Mouse (Mus musculus) myocyte (in vitro differentiated cells): ENCODE data around the gene Supt4a.

Experiments used
- CEBPB ChIP-seq: IDR thresholded peaks from 2 replicates; pipeline ENCODE4 v1.6.1; 2011; ENCODE audit warnings: mild to moderate bottlenecking, moderate library complexity; ENCODE audit not compliant: poor library complexity, insufficient read depth, severe bottlenecking
- E2F4 ChIP-seq: IDR thresholded peaks from one replicate; pipeline ENCODE4 v1.6.1; 2011; ENCODE audit warnings: mild to moderate bottlenecking, control low read depth, moderate library complexity; ENCODE audit not compliant: insufficient read depth
- MAX ChIP-seq: IDR thresholded peaks from one replicate; pipeline ENCODE4 v1.6.1; 2011; ENCODE audit warnings: low read depth, mild to moderate bottlenecking, control low read depth
- MYOD1 ChIP-seq, 3 experiments: IDR thresholded peaks; one replicate each; pipeline ENCODE4 v1.6.1; 2011; ENCODE audit warnings: control low read depth in 2 of 3, low read depth in 2 of 3, mild to moderate bottlenecking in 2 of 3, moderate library complexity in 1 of 3; ENCODE audit not compliant: insufficient read length in 2 of 3, control insufficient read depth in 1 of 3
- MYOG ChIP-seq, 3 experiments: IDR thresholded peaks; one replicate each; pipeline ENCODE4 v1.6.1; 2011; ENCODE audit warnings: control low read depth in 2 of 3, low read depth in 2 of 3, mild to moderate bottlenecking in 2 of 3; ENCODE audit not compliant: insufficient read length in 2 of 3, control insufficient read depth in 1 of 3, insufficient read depth in 1 of 3
- POLR2A ChIP-seq: IDR thresholded peaks from one replicate; pipeline ENCODE4 v1.6.1; 2011; ENCODE audit warnings: low read depth, mild to moderate bottlenecking, control low read depth, moderate library complexity; ENCODE audit not compliant: insufficient read length
- POLR2AphosphoS2 ChIP-seq: IDR thresholded peaks from one replicate; pipeline ENCODE4 v1.6.1; 2011; ENCODE audit warnings: low read depth, control low read depth; ENCODE audit not compliant: insufficient read length
- SRF ChIP-seq: IDR thresholded peaks from one replicate; pipeline ENCODE4 v1.6.1; 2011; ENCODE audit warnings: low read depth; ENCODE audit not compliant: control insufficient read depth, insufficient read length
- TCF12 ChIP-seq: IDR thresholded peaks from one replicate; pipeline ENCODE4 v1.6.1; 2011; ENCODE audit warnings: mild to moderate bottlenecking, control low read depth; ENCODE audit not compliant: poor library complexity, insufficient read depth, severe bottlenecking
- TCF3 ChIP-seq: IDR thresholded peaks from one replicate; pipeline ENCODE4 v1.6.1; 2011; ENCODE audit warnings: low read depth, control low read depth; ENCODE audit not compliant: insufficient read length
- USF1 ChIP-seq: IDR thresholded peaks from one replicate; pipeline ENCODE4 v1.6.1; 2011; ENCODE audit warnings: low read depth, mild to moderate bottlenecking, control low read depth, moderate library complexity

GRCm38 (mm10) chr11:87763511-87763987, 26.2 kb downstream of the Supt4a start:
- TF ChIP-seq MAX = no peak
- TF ChIP-seq POLR2A = no peak
- TF ChIP-seq E2F4 = no peak
- TF ChIP-seq MYOG (IDR thresholded peaks at IDR 0.05; ENCODE audit: control insufficient read depth in 1 of 3, insufficient read depth in 1 of 3, insufficient read length in 2 of 3, low read depth in 2 of 3) = no peak
- TF ChIP-seq MYOD1 (IDR thresholded peaks at IDR 0.05; ENCODE audit: control insufficient read depth in 1 of 3, insufficient read length in 2 of 3, low read depth in 2 of 3) = no peak
- no peak for TF ChIP-seq SRF
- TF ChIP-seq USF1 = no peak
- no peak for TF ChIP-seq POLR2AphosphoS2
- TF ChIP-seq TCF3 = no peak
- no peak for TF ChIP-seq CEBPB
- no peak for TF ChIP-seq TCF12
